Mouse (Mus musculus) CD4-positive naive resting alpha-beta T cell, adult 57 days (primary cell): ENCODE data around the gene C030005K15Rik. TPM values are rescaled to one million over a fixed set of nuclear protein-coding genes. Genes with fewer than 3 reads are reported as not detected.

Source experiments
- total RNA-seq: library from RNA; stranded (reverse); gene quantifications from one replicate; pipeline ENCODE4 v1.2.4, GENCODE M21; 2023

C030005K15Rik gene
- total RNA-seq = not detected

GRCm38 (mm10) chr10:97726655-97727054 is at the start of gene C030005K15Rik:
Gene C030005K15Rik (minus strand): TSS chr10:97726755.

GRCm38 (mm10) chr10:97692913-97693312 is 33.6 kb downstream of the C030005K15Rik start, which contains the start of gene Ccer1:
Gene Ccer1 (plus strand): TSS chr10:97693059.

Other genes starting within 250 kb of the C030005K15Rik start
- 9.8 TPM for gene Dcn, start 247.1 kb downstream of the C030005K15Rik start, total RNA-seq
- not detected for gene Lum, start 161.6 kb downstream of the C030005K15Rik start, total RNA-seq
- gene Kera, start 119.9 kb downstream of the C030005K15Rik start, total RNA-seq = not detected
- gene Epyc, start 82.7 kb downstream of the C030005K15Rik start, total RNA-seq = not detected
- not detected for gene Ccer1, start 33.7 kb downstream of the C030005K15Rik start, total RNA-seq